Mouse (Mus musculus): ENCODE measurements around the gene Spata25.

DNA sequence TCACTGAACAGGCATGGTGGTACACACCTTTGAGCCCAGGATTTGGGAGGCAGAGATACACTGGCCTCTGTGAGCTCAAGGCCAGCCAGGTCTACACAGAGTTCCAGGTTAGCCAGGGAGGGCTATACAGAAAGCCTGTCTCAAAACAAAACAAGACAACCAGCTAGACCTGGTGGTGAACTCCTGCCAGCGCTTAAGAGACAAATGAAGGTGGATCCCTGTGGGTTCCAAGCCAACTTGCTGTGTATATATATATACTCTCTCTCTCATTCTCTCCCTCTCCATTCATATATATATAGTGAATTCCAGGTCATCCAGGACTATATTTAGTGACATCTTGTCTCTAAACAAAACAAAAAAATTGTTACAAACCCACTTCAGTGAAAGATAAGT, 24.4 kb downstream of the Spata25 start:
- TF ChIP-seq POLR2A (IDR thresholded peaks at IDR 0.05; ENCODE audit: borderline replicate concordance, control insufficient read depth, low read depth, low read length) (no peak), CTCF (IDR thresholded peaks at IDR 0.05; ENCODE audit: control insufficient read depth, insufficient read depth, low read length) (no peak)

Data from bone marrow, adult 2 months (tissue).